Mouse (Mus musculus): ENCODE measurements around the gene Snrpf. TPM values are rescaled to one million over a fixed set of nuclear protein-coding genes. Genes with fewer than 3 reads are reported as not detected.

The Snrpf gene
- total and polyA plus RNA-seq, 2 experiments from 2014 or later: 20.1 to 65.8 TPM

DNA sequence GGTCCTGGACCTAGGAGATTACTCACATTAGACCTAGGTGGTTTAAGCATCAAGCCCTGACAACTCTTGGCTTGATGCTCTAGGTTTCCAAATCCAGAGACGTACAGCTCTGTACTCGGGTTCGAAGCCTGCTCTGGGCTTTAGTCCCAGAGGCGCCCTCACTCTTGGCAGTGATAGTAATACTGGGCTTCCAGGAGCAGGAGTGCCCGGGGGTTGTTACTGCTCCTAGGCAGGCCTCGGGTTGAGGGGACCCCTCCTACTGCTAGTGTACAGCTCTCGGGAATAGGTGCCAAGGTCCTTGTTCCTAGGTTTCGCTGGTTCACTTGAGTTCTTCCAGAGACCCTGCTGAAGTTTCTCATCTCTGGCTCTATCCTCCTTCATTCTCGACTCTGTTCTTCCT, 16.8 kb upstream of the Snrpf start:
- no peak overlapping the region for H3K9ac ChIP-seq (replicated peaks; ENCODE audit: low read length)
- H3K4me1 ChIP-seq (ENCODE audit: insufficient read depth, low read length): no peaks in the 10 kb centered on the region
- ATAC-seq (no peak), DNase-seq (ENCODE audit: low spot score) (no peak)
- WGBS: 90% methylated on average over 9 of the region's 9 CpGs
- no peak overlapping the region for H3K4me3 ChIP-seq (ENCODE audit: low read length)
- H3K4me2 ChIP-seq (ENCODE audit: low read depth, low read length): no peak overlapping the region
- no peaks in the 10 kb centered on the region for H3K27me3 ChIP-seq (ENCODE audit: insufficient read depth, low read length)
- no peak overlapping the region for H3K27ac ChIP-seq
- no peak for TF ChIP-seq CTCF (IDR thresholded peaks at IDR 0.05; ENCODE audit: low read depth)
- H3K9me3 ChIP-seq (ENCODE audit: low read length): 0 out of 2 replicates have a peak, but pooled peaks cover 2% of the 10 kb centered on the region
- H3K36me3 ChIP-seq (ENCODE audit: insufficient read depth, low read length): no peaks in the 10 kb centered on the region

DNA sequence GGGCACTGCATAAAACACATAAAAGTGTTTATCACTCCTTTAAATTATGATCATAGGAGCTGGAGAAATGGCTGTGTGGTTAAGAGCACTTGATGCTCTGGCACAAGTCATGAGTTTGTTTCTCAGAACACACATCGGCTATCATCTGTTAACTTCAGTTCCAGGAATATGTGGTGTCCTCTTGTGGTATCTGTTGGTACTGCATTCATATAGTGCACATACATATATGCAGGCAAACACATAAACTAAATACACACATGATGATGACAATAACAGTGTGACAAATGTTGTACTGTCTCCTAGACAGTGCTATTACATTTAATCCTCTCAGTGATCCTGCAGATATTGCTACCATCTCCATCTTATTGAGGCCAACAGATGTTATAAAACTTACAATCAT, 13.8 kb upstream of the Snrpf start:
- H3K27me3 ChIP-seq (ENCODE audit: insufficient read depth, low read length): no peaks in the 10 kb centered on the region
- no peak for DNase-seq (ENCODE audit: low spot score)
- TF ChIP-seq CTCF (IDR thresholded peaks at IDR 0.05; ENCODE audit: low read depth): peak; percentile 44
- ATAC-seq: no peak
- H3K9me3 ChIP-seq (ENCODE audit: low read length): no peaks in the 10 kb centered on the region
- no peak overlapping the region for H3K9ac ChIP-seq (replicated peaks; ENCODE audit: low read length)
- WGBS: 95% methylated on average over 1 of the region's 1 CpGs
- no peak overlapping the region for H3K27ac ChIP-seq
- no peak overlapping the region for H3K4me2 ChIP-seq (ENCODE audit: low read depth, low read length)
- no peak overlapping the region for H3K4me3 ChIP-seq (ENCODE audit: low read length)
- no peaks in the 10 kb centered on the region for H3K36me3 ChIP-seq (ENCODE audit: insufficient read depth, low read length)
- no peaks in the 10 kb centered on the region for H3K4me1 ChIP-seq (ENCODE audit: insufficient read depth, low read length)

DNA sequence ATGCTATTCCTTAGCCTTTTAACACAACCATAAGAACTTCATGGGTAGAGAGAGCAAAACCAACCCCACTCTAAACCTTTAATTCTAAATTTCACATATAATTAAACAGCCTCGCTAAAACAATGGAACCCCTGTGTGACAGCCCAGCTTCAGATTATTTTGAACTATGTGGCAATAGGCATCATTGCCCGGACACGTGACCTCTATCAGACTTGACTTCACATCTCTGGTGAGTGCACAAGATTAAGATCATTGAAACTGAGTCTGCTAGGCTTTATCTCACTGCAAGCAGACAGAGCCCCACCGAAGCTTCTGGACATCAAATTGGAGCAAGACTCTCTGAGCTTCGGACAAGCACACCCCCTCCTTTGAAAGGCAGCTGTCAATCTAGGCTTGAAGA, 12.8 kb upstream of the Snrpf start:
- 70% methylated on average over 5 of the region's 5 CpGs for WGBS
- Histone ChIP-seq H3K27me3 (ENCODE audit: insufficient read depth, low read length) (no peaks in the 10 kb centered on the region), H3K9ac (replicated peaks; ENCODE audit: low read length) (no peak overlapping the region), H3K27ac (no peak overlapping the region), H3K9me3 (ENCODE audit: low read length) (no peaks in the 10 kb centered on the region), H3K4me3 (ENCODE audit: low read length) (no peak overlapping the region), H3K4me1 (ENCODE audit: insufficient read depth, low read length) (no peaks in the 10 kb centered on the region), H3K36me3 (ENCODE audit: insufficient read depth, low read length) (no peaks in the 10 kb centered on the region), H3K4me2 (ENCODE audit: low read depth, low read length) (no peak overlapping the region)
- DNase-seq (ENCODE audit: low spot score): no peak
- no peak for ATAC-seq
- TF ChIP-seq CTCF (IDR thresholded peaks at IDR 0.05; ENCODE audit: low read depth): no peak

DNA sequence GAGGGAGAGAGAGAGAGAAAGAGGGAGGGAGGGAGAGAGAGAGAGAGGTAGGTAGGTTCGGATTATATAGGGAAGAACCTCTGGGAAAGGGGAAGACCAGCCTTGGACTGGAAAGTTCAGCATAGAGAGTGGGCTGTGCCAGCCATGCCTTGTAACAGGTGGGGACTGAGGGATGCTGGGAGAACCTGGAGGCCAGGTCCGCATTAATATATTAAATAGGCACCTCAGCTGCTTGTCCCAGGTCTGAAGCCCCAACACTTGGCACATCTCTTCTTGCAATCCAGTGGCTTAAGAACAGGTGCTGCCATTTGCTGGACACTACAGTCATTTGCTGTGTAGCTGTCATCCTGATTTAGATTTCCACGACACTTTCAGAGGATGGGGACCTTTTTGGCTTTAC, 7.1 kb upstream of the Snrpf start:
- DNase-seq (ENCODE audit: low spot score) (no peak), ATAC-seq (no peak)
- Histone ChIP-seq H3K36me3 (ENCODE audit: insufficient read depth, low read length) (no peaks in the 10 kb centered on the region), H3K27me3 (ENCODE audit: insufficient read depth, low read length) (no peaks in the 10 kb centered on the region), H3K4me2 (ENCODE audit: low read depth, low read length) (no peak overlapping the region), H3K9ac (replicated peaks; ENCODE audit: low read length) (no peak overlapping the region), H3K9me3 (ENCODE audit: low read length) (no peaks in the 10 kb centered on the region), H3K4me1 (ENCODE audit: insufficient read depth, low read length) (no peaks in the 10 kb centered on the region), H3K27ac (no peak overlapping the region), H3K4me3 (ENCODE audit: low read length) (no peak overlapping the region)
- no peak for TF ChIP-seq CTCF (IDR thresholded peaks at IDR 0.05; ENCODE audit: low read depth)
- 78% methylated on average over 3 of the region's 3 CpGs for WGBS

DNA sequence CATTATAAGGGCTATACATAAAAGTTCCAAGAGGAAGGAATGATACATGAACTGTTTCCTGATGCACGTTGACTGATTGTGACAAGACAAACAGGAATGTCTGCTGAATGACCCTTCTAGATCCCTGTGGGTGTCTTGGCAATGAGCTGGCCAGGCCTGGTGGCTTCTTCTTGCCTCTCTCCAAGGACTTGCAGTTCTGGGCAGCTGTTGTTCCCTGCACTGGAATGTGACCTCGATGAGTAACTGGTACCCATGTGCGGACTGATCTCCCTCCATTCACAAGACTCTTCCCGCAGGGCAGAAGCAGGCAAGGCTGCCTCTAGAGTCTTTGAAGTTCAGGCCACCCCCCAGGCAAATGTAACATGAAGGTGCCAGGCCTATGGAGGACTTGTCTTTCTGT, 6.3 kb upstream of the Snrpf start:
- no peaks in the 10 kb centered on the region for H3K4me1 ChIP-seq (ENCODE audit: insufficient read depth, low read length)
- no peak for ATAC-seq
- H3K27me3 ChIP-seq (ENCODE audit: insufficient read depth, low read length): no peaks in the 10 kb centered on the region
- H3K4me3 ChIP-seq (ENCODE audit: low read length): no peak overlapping the region
- H3K9me3 ChIP-seq (ENCODE audit: low read length): no peaks in the 10 kb centered on the region
- no peak overlapping the region for H3K4me2 ChIP-seq (ENCODE audit: low read depth, low read length)
- no peak overlapping the region for H3K9ac ChIP-seq (replicated peaks; ENCODE audit: low read length)
- no peak for DNase-seq (ENCODE audit: low spot score)
- 68% methylated on average over 4 of the region's 4 CpGs for WGBS
- H3K36me3 ChIP-seq (ENCODE audit: insufficient read depth, low read length): no peaks in the 10 kb centered on the region
- no peak overlapping the region for H3K27ac ChIP-seq
- no peak for TF ChIP-seq CTCF (IDR thresholded peaks at IDR 0.05; ENCODE audit: low read depth)

DNA sequence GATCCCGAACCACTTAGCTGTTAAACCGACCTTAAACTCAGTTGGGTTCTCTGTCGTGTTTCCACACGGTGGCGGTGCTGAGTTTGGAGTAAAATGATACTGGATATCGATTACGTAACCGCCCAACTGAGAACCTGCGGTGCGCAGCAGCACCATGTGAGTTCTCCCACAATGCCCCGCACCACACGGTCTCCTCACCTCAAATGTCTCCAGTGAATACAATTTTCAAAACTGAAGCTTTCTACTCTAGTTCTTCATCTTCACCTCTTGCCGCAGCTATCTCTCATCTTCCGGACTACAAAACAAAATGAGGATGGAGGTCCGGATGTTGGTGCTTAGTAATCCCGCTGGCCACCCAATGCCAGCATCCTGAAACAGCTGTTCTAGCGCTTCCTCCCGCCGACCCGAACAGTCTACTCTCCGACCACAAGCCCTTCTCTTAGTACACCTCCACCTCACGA, 4.5 kb upstream of the Snrpf start:
- Histone ChIP-seq H3K27me3 (ENCODE audit: insufficient read depth, low read length) (no peaks in the 10 kb centered on the region), H3K9ac (replicated peaks; ENCODE audit: low read length) (peak overlapping the region; percentile 52), H3K4me3 (ENCODE audit: low read length) (peak overlapping the region; percentile 45), H3K36me3 (ENCODE audit: insufficient read depth, low read length) (no peaks in the 10 kb centered on the region), H3K9me3 (ENCODE audit: low read length) (no peaks in the 10 kb centered on the region), H3K4me2 (ENCODE audit: low read depth, low read length) (peak overlapping the region; percentile 82), H3K4me1 (ENCODE audit: insufficient read depth, low read length) (no peaks in the 10 kb centered on the region), H3K27ac (0 out of 2 replicates have a peak overlapping the region, but pooled peaks have one; percentile 36)
- 2% methylated on average over 22 of the region's 22 CpGs for WGBS
- peak; percentile 88 for TF ChIP-seq CTCF (IDR thresholded peaks at IDR 0.05; ENCODE audit: low read depth)
- peak; percentile 95 for DNase-seq (ENCODE audit: low spot score)
- ATAC-seq: peak; percentile 82

DNA sequence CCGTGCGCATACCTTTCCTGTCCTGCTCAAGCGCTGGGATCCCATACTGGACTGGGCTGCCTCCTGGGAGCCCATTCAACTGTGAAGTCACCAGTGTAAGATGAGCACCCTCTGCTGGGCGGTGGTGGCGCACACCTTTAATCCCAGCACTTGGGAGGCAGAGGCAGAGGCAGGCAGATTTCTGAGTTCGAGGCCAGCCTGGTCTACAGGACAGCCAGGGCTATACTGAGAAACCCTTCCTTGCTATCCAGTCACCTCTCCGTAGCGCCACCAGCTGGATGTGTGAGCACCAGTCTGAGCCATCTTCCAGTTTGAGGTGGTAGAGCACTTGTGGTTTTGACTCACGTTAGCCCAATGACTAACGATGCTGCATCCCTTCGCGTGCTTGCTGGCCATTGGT, 3.0 kb upstream of the Snrpf start:
- Histone ChIP-seq H3K4me2 (ENCODE audit: low read depth, low read length) (no peak overlapping the region), H3K4me1 (ENCODE audit: insufficient read depth, low read length) (peaks cover 10% of the 10 kb centered on the region; the same call in 1 of the 2 replicates), H3K36me3 (ENCODE audit: insufficient read depth, low read length) (no peaks in the 10 kb centered on the region; the same call in 1 of the 2 replicates), H3K27ac (no peak overlapping the region), H3K27me3 (ENCODE audit: insufficient read depth, low read length) (no peaks in the 10 kb centered on the region), H3K9me3 (ENCODE audit: low read length) (no peaks in the 10 kb centered on the region), H3K4me3 (ENCODE audit: low read length) (no peak overlapping the region), H3K9ac (replicated peaks; ENCODE audit: low read length) (no peak overlapping the region)
- no peak for DNase-seq (ENCODE audit: low spot score)
- no peak for ATAC-seq
- WGBS: 59% methylated on average over 12 of the region's 12 CpGs
- peak; percentile 35 for TF ChIP-seq CTCF (IDR thresholded peaks at IDR 0.05; ENCODE audit: low read depth)

Measured in hindbrain, postnatal 0 days (tissue).